Mouse (Mus musculus) spleen, postnatal 4 days (tissue): ENCODE measurements at regions not wholly inside any gene's neighbourhood (a gene's known extent, or its start where the extent isn't known, plus 50 kb on each side); places are given as distances from the start of the nearest gene placed in this dataset.

Experiments used
- DNase-seq, 2 experiments: peaks; one replicate each; pipeline ENCODE4 v3.0.0; 2022; ENCODE audit warnings: low spot score in 2 of 2

- no peak for DNase-seq
Measured at GRCm38 (mm10) chr1:167905424-167905823, 216.4 kb downstream of the Lmx1a start.

- DNase-seq, result no peak
Measured at GRCm38 (mm10) chr1:167912074-167912473, 223.0 kb downstream of the Lmx1a start.

GRCm38 (mm10) chr1:167914982-167915561 is 226.0 kb downstream of the Lmx1a start:
- DNase-seq, result peak; percentile 28 to 78

- DNase-seq, result no peak
Measured at GRCm38 (mm10) chr1:167915578-167916275, 226.7 kb downstream of the Lmx1a start.

- no peak for DNase-seq
Measured at GRCm38 (mm10) chr1:167922917-167923316, 233.9 kb downstream of the Lmx1a start.

- no peak for DNase-seq
Measured at GRCm38 (mm10) chr1:167928060-167928467, 239.0 kb downstream of the Lmx1a start.

- no peak for DNase-seq
Measured at GRCm38 (mm10) chr1:167929729-167930341, 240.8 kb downstream of the Lmx1a start.

GRCm38 (mm10) chr1:167932088-167932487 is 243.1 kb downstream of the Lmx1a start:
- DNase-seq, result no peak

GRCm38 (mm10) chr1:167936726-167937125 is 247.7 kb downstream of the Lmx1a start:
- no peak for DNase-seq

GRCm38 (mm10) chr1:167938176-167938575 is 249.1 kb downstream of the Lmx1a start:
- DNase-seq, result no peak

- DNase-seq, result no peak
Measured at GRCm38 (mm10) chr1:167942037-167942470, 253.0 kb downstream of the Lmx1a start.

GRCm38 (mm10) chr1:167943121-167943520 is 254.1 kb downstream of the Lmx1a start:
- DNase-seq, result no peak

GRCm38 (mm10) chr1:167945615-167946252 is 256.7 kb downstream of the Lmx1a start:
- DNase-seq, result no peak

GRCm38 (mm10) chr1:167947866-167948265 is 258.8 kb downstream of the Lmx1a start:
- no peak for DNase-seq

- no peak for DNase-seq
Measured at GRCm38 (mm10) chr1:167951717-167952116, 262.7 kb downstream of the Lmx1a start.

GRCm38 (mm10) chr1:167958531-167958930 is 269.5 kb downstream of the Lmx1a start:
- DNase-seq, result no peak

- DNase-seq, result no peak
Measured at GRCm38 (mm10) chr1:167969545-167969944, 280.5 kb downstream of the Lmx1a start.

GRCm38 (mm10) chr1:167969985-167970384 is 280.9 kb downstream of the Lmx1a start:
- no peak for DNase-seq

GRCm38 (mm10) chr1:167976708-167977107 is 287.7 kb downstream of the Lmx1a start:
- DNase-seq, result no peak

- DNase-seq, result no peak
Measured at GRCm38 (mm10) chr1:167979187-167979586, 290.1 kb downstream of the Lmx1a start.

GRCm38 (mm10) chr1:167979588-167979987 is 290.6 kb downstream of the Lmx1a start:
- DNase-seq, result no peak

GRCm38 (mm10) chr1:167981292-167981691 is 292.3 kb downstream of the Lmx1a start:
- DNase-seq, result no peak

- no peak for DNase-seq
Measured at GRCm38 (mm10) chr1:168007456-168007855, 318.4 kb downstream of the Lmx1a start.
